Mouse (Mus musculus) spleen, adult 18-20 months (tissue): ENCODE measurements around the gene Rcbtb2.

Experiments
- DNase-seq, 2 experiments: peaks; one replicate each; pipeline ENCODE4 v3.0.0; 2022; ENCODE audit warnings: mixed read lengths in 2 of 2

The Rcbtb2 gene

GRCm38 (mm10) chr14:73162192-73162800, 39.5 kb downstream of the Rcbtb2 start:
- no peak for DNase-seq

GRCm38 (mm10) chr14:73163363-73163998, 40.6 kb downstream of the Rcbtb2 start:
- DNase-seq = no peak

- no peak for DNase-seq
These were observed 42.3 kb downstream of the Rcbtb2 start for GRCm38 (mm10) chr14:73165136-73165535.

- DNase-seq = no peak
These were observed 45.8 kb downstream of the Rcbtb2 start for GRCm38 (mm10) chr14:73168605-73169004.

- DNase-seq = no peak
These were observed 47.3 kb downstream of the Rcbtb2 start for GRCm38 (mm10) chr14:73169926-73170844.

GRCm38 (mm10) chr14:73172196-73173011, 49.6 kb downstream of the Rcbtb2 start:
- no peak for DNase-seq

- DNase-seq = no peak
These were observed 50.8 kb downstream of the Rcbtb2 start for GRCm38 (mm10) chr14:73173662-73174061.

- DNase-seq = no peak
These were observed 51.5 kb downstream of the Rcbtb2 start for GRCm38 (mm10) chr14:73174091-73174995.

GRCm38 (mm10) chr14:73175031-73175430, 52.2 kb downstream of the Rcbtb2 start:
- DNase-seq = no peak

- DNase-seq = no peak
These were observed 53.0 kb downstream of the Rcbtb2 start for GRCm38 (mm10) chr14:73175814-73176213.

- no peak for DNase-seq
These were observed 53.4 kb downstream of the Rcbtb2 start for GRCm38 (mm10) chr14:73176266-73176665.

GRCm38 (mm10) chr14:73177961-73178360, 55.1 kb downstream of the Rcbtb2 start:
- DNase-seq = no peak

GRCm38 (mm10) chr14:73179221-73179681, 56.4 kb downstream of the Rcbtb2 start:
- DNase-seq = no peak

GRCm38 (mm10) chr14:73180671-73181070, 57.8 kb downstream of the Rcbtb2 start:
- no peak for DNase-seq

- no peak for DNase-seq
These were observed 58.3 kb downstream of the Rcbtb2 start for GRCm38 (mm10) chr14:73181144-73181543.

GRCm38 (mm10) chr14:73186875-73187274, 64.0 kb downstream of the Rcbtb2 start:
- no peak for DNase-seq

GRCm38 (mm10) chr14:73199058-73199457, 76.2 kb downstream of the Rcbtb2 start:
- no peak for DNase-seq

- DNase-seq = no peak
These were observed 78.6 kb downstream of the Rcbtb2 start for GRCm38 (mm10) chr14:73201447-73201846.

GRCm38 (mm10) chr14:73204016-73204415, 81.2 kb downstream of the Rcbtb2 start:
- no peak for DNase-seq

GRCm38 (mm10) chr14:73209262-73209661, 86.4 kb downstream of the Rcbtb2 start:
- DNase-seq = no peak

- no peak for DNase-seq
These were observed 87.4 kb downstream of the Rcbtb2 start for GRCm38 (mm10) chr14:73210196-73210595.

GRCm38 (mm10) chr14:73211477-73211876, 88.6 kb downstream of the Rcbtb2 start:
- no peak for DNase-seq
